Mouse (Mus musculus): ENCODE measurements at regions not wholly inside any gene's neighbourhood (a gene's known extent, or its start where the extent isn't known, plus 50 kb on each side); places are given as distances from the start of the nearest gene placed in this dataset.
A peak's percentile ranks its signal among the peaks of the same experiment; 100 is the strongest.

- DNase-seq, result no peak
These were observed 101.8 kb downstream of the Kctd12 start for GRCm38 (mm10) chr14:102880658-102881083.

GRCm38 (mm10) chr14:102878572-102878971 lies 103.9 kb downstream of the Kctd12 start:
- no peak for DNase-seq

GRCm38 (mm10) chr14:102868160-102868559 lies 114.3 kb downstream of the Kctd12 start:
- DNase-seq, result no peak

GRCm38 (mm10) chr14:102867697-102868096 lies 114.7 kb downstream of the Kctd12 start:
- DNase-seq, result no peak

- no peak for DNase-seq
These were observed 115.9 kb downstream of the Kctd12 start for GRCm38 (mm10) chr14:102866511-102866910.

GRCm38 (mm10) chr14:102861694-102862093 lies 120.7 kb downstream of the Kctd12 start:
- DNase-seq, result no peak

GRCm38 (mm10) chr14:102859361-102859871 lies 123.0 kb downstream of the Kctd12 start:
- DNase-seq, result no peak

GRCm38 (mm10) chr14:102855264-102855840 lies 127.1 kb downstream of the Kctd12 start:
- DNase-seq, result no peak

- no peak for DNase-seq
These were observed 138.7 kb downstream of the Kctd12 start for GRCm38 (mm10) chr14:102843700-102844099.

GRCm38 (mm10) chr14:102837602-102838001 lies 144.8 kb downstream of the Kctd12 start:
- DNase-seq, result no peak

- DNase-seq, result no peak
These were observed 147.2 kb downstream of the Kctd12 start for GRCm38 (mm10) chr14:102835118-102835769.

- DNase-seq, result peak; percentile 30
These were observed 154.0 kb downstream of the Kctd12 start for GRCm38 (mm10) chr14:102828442-102828841.

GRCm38 (mm10) chr14:102827756-102828384 lies 154.6 kb downstream of the Kctd12 start:
- DNase-seq, result no peak

- no peak for DNase-seq
These were observed 156.9 kb downstream of the Kctd12 start for GRCm38 (mm10) chr14:102825525-102825924.

- no peak for DNase-seq
These were observed 161.8 kb downstream of the Kctd12 start for GRCm38 (mm10) chr14:102820663-102821062.

GRCm38 (mm10) chr14:102811678-102812081 lies 170.8 kb downstream of the Kctd12 start:
- DNase-seq, result peak; percentile 18

- no peak for DNase-seq
These were observed 171.4 kb downstream of the Kctd12 start for GRCm38 (mm10) chr14:102811022-102811421.

- DNase-seq, result peak; percentile 75
These were observed 172.1 kb downstream of the Kctd12 start for GRCm38 (mm10) chr14:102810121-102810921.

GRCm38 (mm10) chr14:102805936-102806923 lies 176.2 kb downstream of the Kctd12 start:
- DNase-seq, result peak; percentile 67

GRCm38 (mm10) chr14:102795676-102796075 lies 186.8 kb downstream of the Kctd12 start:
- no peak for DNase-seq

GRCm38 (mm10) chr14:102794898-102795297 lies 187.5 kb downstream of the Kctd12 start:
- peak; percentile 28 for DNase-seq

GRCm38 (mm10) chr14:102793753-102794152 lies 188.7 kb downstream of the Kctd12 start:
- no peak for DNase-seq

Measured in thymus, postnatal 14 days (tissue).